ENCODE assay signal across 8 mouse cellular contexts in genomic region chr7:7120921-7121601, GRCm38 (mm10). TPM values are rescaled to one million over a fixed set of nuclear protein-coding genes. Genes with fewer than 3 reads are reported as not detected.
DNase-seq lines count a peak whose midpoint lies in the region; ATAC-seq lines count a peak whose summit lies in the region.

Zfp954 (minus strand) TSS chr7:7121488.

- ATAC-seq in heart, embryonic 13.5 days (ENCODE audit: extremely low read depth, insufficient number of reproducible peaks, low FRiP score, low TSS enrichment), result peak; percentile 78; the same call in 1 of the 2 replicates
- ATAC-seq in liver, embryonic 12.5 days, result peak; percentile 92
- peak; percentile 94 for ATAC-seq in stomach, embryonic 15.5 days (ENCODE audit: insufficient read depth, low FRiP score, low read depth)

- H3K27me3 ChIP-seq in heart, embryonic 13.5 days (replicated peaks), result no peaks in the 10 kb centered on the region
- no peaks in the 10 kb centered on the region for H3K27me3 ChIP-seq in liver, embryonic 12.5 days (replicated peaks)
- no peaks in the 10 kb centered on the region for H3K27me3 ChIP-seq in stomach, embryonic 15.5 days (replicated peaks)

- H3K4me3 ChIP-seq in brown adipose tissue, adult 24 weeks (ENCODE audit: insufficient read depth, low read depth, low read length), result peak within 1 kb of the TSS; percentile 79
- peak within 1 kb of the TSS; percentile 73 for H3K4me3 ChIP-seq in heart, embryonic 13.5 days
- H3K4me3 ChIP-seq in liver, embryonic 12.5 days, result peak within 1 kb of the TSS; percentile 67
- H3K4me3 ChIP-seq in stomach, embryonic 15.5 days (replicated peaks), result peak within 1 kb of the TSS; percentile 70

- H3K9me3 ChIP-seq in heart, embryonic 13.5 days, result no peaks in the 10 kb centered on the region
- no peaks in the 10 kb centered on the region for H3K9me3 ChIP-seq in liver, embryonic 12.5 days (replicated peaks)
- no peaks in the 10 kb centered on the region for H3K9me3 ChIP-seq in stomach, embryonic 15.5 days

- H3K9ac ChIP-seq in heart, embryonic 13.5 days, result peak within 1 kb of the TSS; percentile 83
- H3K9ac ChIP-seq in liver, embryonic 12.5 days, result peak within 1 kb of the TSS; percentile 63
- peak within 1 kb of the TSS; percentile 50; the same call in 1 of the 2 replicates for H3K9ac ChIP-seq in stomach, embryonic 15.5 days

- peaks cover 37% of the 10 kb centered on the region for H3K36me3 ChIP-seq in heart, embryonic 13.5 days
- H3K36me3 ChIP-seq in liver, embryonic 12.5 days, result peaks cover 36% of the 10 kb centered on the region
- peaks cover 14% of the 10 kb centered on the region; the same call in 1 of the 2 replicates for H3K36me3 ChIP-seq in stomach, embryonic 15.5 days

- WGBS in heart, embryonic 13.5 days, result under 1% methylated on average over 30 of the region's 30 CpGs
- WGBS in liver, embryonic 12.5 days (ENCODE audit: insufficient replicate concordance), result 1% methylated on average over 30 of the region's 30 CpGs
- WGBS in stomach, embryonic 15.5 days, result under 1% methylated on average over 30 of the region's 30 CpGs

- no peaks in the 10 kb centered on the region for H3K4me1 ChIP-seq in brown adipose tissue, adult 24 weeks (ENCODE audit: control insufficient read depth, insufficient read depth, insufficient read length, low read length)
- H3K4me1 ChIP-seq in heart, embryonic 13.5 days, result peaks cover 11% of the 10 kb centered on the region
- H3K4me1 ChIP-seq in liver, embryonic 12.5 days, result peaks cover 14% of the 10 kb centered on the region
- 0 out of 2 replicates have a peak, but pooled peaks cover 3% of the 10 kb centered on the region for H3K4me1 ChIP-seq in stomach, embryonic 15.5 days

- DNase-seq in CD4-positive, CD25-positive, alpha-beta regulatory T cell, adult 2 months (ENCODE audit: low read depth, low spot score), result peak; percentile 90
- DNase-seq in fat pad, adult 2 months (ENCODE audit: extremely low read depth, low read depth, low spot score), result peak; percentile 51
- DNase-seq in kidney, postnatal 10 days, result peak; percentile 88
- peak; percentile 74 to 76 for DNase-seq in natural killer cell, adult 2 months (ENCODE audit: low spot score in 2 of 2)

- 0 out of 2 replicates have a peak within 1 kb of the TSS, but pooled peaks have one; percentile 29 for H3K27ac ChIP-seq in brown adipose tissue, adult 24 weeks (replicated peaks; ENCODE audit: low read depth, low read length)
- H3K27ac ChIP-seq in heart, embryonic 13.5 days (replicated peaks), result peak within 1 kb of the TSS; percentile 67; the same call in 1 of the 2 replicates
- peak within 1 kb of the TSS; percentile 32; the same call in 1 of the 2 replicates for H3K27ac ChIP-seq in liver, embryonic 12.5 days
- H3K27ac ChIP-seq in stomach, embryonic 15.5 days, result peak within 1 kb of the TSS; percentile 75

- peak within 1 kb of the TSS; percentile 70 for H3K4me2 ChIP-seq in heart, embryonic 13.5 days
- H3K4me2 ChIP-seq in liver, embryonic 12.5 days, result peak within 1 kb of the TSS; percentile 72
- peak within 1 kb of the TSS; percentile 64 for H3K4me2 ChIP-seq in stomach, embryonic 15.5 days

RNA-seq across cellular contexts. Expression of gene Zfp954, which starts in this region (rescaled TPM):
- 3.6 and 4.9 TPM in 2 replicates for polyA plus RNA-seq in brown adipose tissue, adult 24 weeks (2012; ENCODE audit: insufficient read depth, insufficient read length, missing spikeins)
- polyA plus RNA-seq in heart, embryonic 13.5 days (2015; fragmentation: Nextera tagmentation; extraction: Ambion mirVana), result 6.6 and 7.4 TPM in 2 replicates
- polyA plus RNA-seq in liver, embryonic 12.5 days (2016; fragmentation: Nextera tagmentation; extraction: Ambion mirVana), result 5.8 and 5.9 TPM in 2 replicates
- 13.2 and 13.5 TPM in 2 replicates for polyA plus RNA-seq in stomach, embryonic 15.5 days (2015; fragmentation: Nextera tagmentation; extraction: Ambion mirVana)

Comparison
In these comparisons a context has a peak if more than half of its experiments do, and no peak if none do; other contexts are left out.
1. Peak in every context shown above with its lines: DNase-seq, ATAC-seq, H3K4me3 ChIP-seq and H3K27ac ChIP-seq.